Mouse (Mus musculus): ENCODE results near the gene Olfr646.

Olfr646 gene

GRCm38 (mm10) chr7:104104757-104104972 is at the start of gene Olfr646:
Olfr646 (plus strand) TSS chr7:104104873.
- no peak for DNase-seq (ENCODE audit: low read depth, low spot score)

GRCm38 (mm10) chr7:104059215-104059614 is 45.5 kb upstream of the Olfr646 start:
- DNase-seq (ENCODE audit: low read depth, low spot score), result no peak

- no peak for DNase-seq (ENCODE audit: low read depth, low spot score)
Observed at GRCm38 (mm10) chr7:104061345-104061744, 43.3 kb upstream of the Olfr646 start, which contains the start of gene 4930516K23Rik. 4930516K23Rik (minus strand) TSS chr7:104061445.

- DNase-seq (ENCODE audit: low read depth, low spot score), result no peak
Observed at GRCm38 (mm10) chr7:104071769-104072168, 32.9 kb upstream of the Olfr646 start, which contains the start of gene Olfr644. Olfr644 (minus strand) TSS chr7:104071869.

GRCm38 (mm10) chr7:104085365-104085764 is 19.3 kb upstream of the Olfr646 start, which contains the start of gene Olfr645:
Olfr645 (minus strand) TSS chr7:104085465.
- no peak for DNase-seq (ENCODE audit: low read depth, low spot score)

GRCm38 (mm10) chr7:104103913-104104756 is 538 bp upstream of the Olfr646 start:
- DNase-seq (ENCODE audit: low read depth, low spot score), result no peak

DNA sequence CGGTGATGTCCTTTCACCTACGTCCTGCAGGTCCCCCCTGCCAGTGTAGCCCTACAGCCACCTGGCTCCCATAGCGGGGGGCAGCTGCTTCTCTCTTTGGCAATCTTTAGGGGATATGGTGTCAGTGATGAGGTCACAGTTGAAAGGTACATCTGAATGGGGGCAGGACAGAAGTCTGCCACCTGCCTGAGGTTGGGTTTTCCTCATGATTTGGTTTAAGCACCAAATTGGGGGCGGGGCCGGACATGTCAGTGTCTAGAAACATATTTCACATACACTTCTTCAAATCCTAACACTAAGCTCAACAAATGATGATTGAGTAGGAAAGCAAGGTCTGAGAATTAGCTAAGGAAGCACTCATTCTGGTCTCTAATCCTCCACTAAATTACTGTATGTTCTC is 25.1 kb downstream of the Olfr646 start, which contains the start of gene Ubqln5:
Ubqln5 (minus strand) TSS at position 101 of the 400 bp plus-strand sequence.
- no peak for DNase-seq (ENCODE audit: low read depth, low spot score)

DNA sequence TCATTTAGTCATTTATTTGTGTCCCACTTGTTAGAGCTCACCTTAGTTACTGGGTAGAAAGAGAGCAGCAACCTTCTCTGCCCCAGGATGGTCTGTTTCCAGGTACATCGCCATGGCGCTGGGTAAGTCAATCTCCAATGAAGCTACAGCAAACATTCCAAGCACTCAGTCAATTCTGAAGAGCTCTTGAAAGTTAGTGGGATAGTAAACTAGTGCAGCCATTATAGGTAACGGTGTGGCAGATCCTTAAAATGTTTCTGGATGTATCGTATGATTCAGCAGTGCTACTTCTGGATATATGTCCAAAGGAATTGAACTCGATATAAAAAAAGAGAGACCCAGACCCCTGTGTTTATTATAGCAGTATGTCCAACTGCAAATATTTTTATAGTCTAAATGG is 32.6 kb downstream of the Olfr646 start, which contains the start of gene Olfr643:
Olfr643 (minus strand) TSS at position 101 of the 400 bp plus-strand sequence.
- no peak for DNase-seq (ENCODE audit: low read depth, low spot score)

- no peak for DNase-seq (ENCODE audit: low read depth, low spot score)
Observed at GRCm38 (mm10) chr7:104143179-104143578, 38.5 kb downstream of the Olfr646 start, which contains the start of gene Ubqln3. Ubqln3 (minus strand) TSS chr7:104143279.

GRCm38 (mm10) chr7:104150456-104150855 is 45.8 kb downstream of the Olfr646 start, which contains the start of gene Ubqlnl:
Ubqlnl (minus strand) TSS chr7:104150556.
- no peak for DNase-seq (ENCODE audit: low read depth, low spot score)
